Comparison of ENCODE assay signal across 8 mouse cellular contexts in genomic region chr9:65523611-65524364, GRCm38 (mm10). TPM values are rescaled to one million over a fixed set of nuclear protein-coding genes. Genes with fewer than 3 reads are reported as not detected.
A peak's percentile ranks its signal among the peaks of the same experiment; 100 is the strongest.
DNase-seq lines count a peak whose midpoint lies in the region; ATAC-seq and TF ChIP-seq lines count a peak whose summit lies in the region.

No protein-coding gene starts in this region.

- CTCF ChIA-PET in Patski (lab: Charles Lee), result interaction anchor here (0.6 to 3.0 kb wide), 12 partner anchors 13 to 134 kb away, joined by 3 to 18 read pairs (median 3); no protein-coding TSS in a partner anchor

- 24% methylated on average over 14 of the region's 14 CpGs for WGBS in hindbrain, embryonic 13.5 days

- POLR2A ChIA-PET in Patski (lab: Charles Lee), result interaction anchor here (0.9 kb wide), 1 partner anchor 57 kb away, joined by 3 read pairs; no protein-coding TSS in a partner anchor

- TF ChIP-seq CTCF in Patski (IDR thresholded peaks at IDR 0.05), result peak; percentile 98

- no peak overlapping the region for H3K27ac ChIP-seq in hindbrain, embryonic 13.5 days

- ATAC-seq in Patski, result no peak
- peak; percentile 59; the same call in 1 of the 2 replicates for ATAC-seq in hindbrain, embryonic 13.5 days (ENCODE audit: low FRiP score)

- in situ Hi-C loops in Patski (cut with MboI; ENCODE audit: low pct_unique_long_range_greater_than_20kb), result loop anchor here (5.0 kb wide), 1 partner anchor 59 kb away; the partner anchor contains the start of gene Plekho2

- H3K4me1 ChIP-seq in hindbrain, embryonic 13.5 days (replicated peaks), result peaks cover 24% of the 10 kb centered on the region

- H3K9ac ChIP-seq in hindbrain, embryonic 13.5 days, result no peak overlapping the region

- no peaks in the 10 kb centered on the region for H3K9me3 ChIP-seq in hindbrain, embryonic 13.5 days

- no peaks in the 10 kb centered on the region for H3K27me3 ChIP-seq in Patski
- no peaks in the 10 kb centered on the region for H3K27me3 ChIP-seq in hindbrain, embryonic 13.5 days

- no peaks in the 10 kb centered on the region for H3K36me3 ChIP-seq in hindbrain, embryonic 13.5 days

- H3K4me2 ChIP-seq in hindbrain, embryonic 13.5 days, result peak overlapping the region; percentile 29; the same call in 1 of the 2 replicates

- peak; percentile 31 for DNase-seq in Patski (ENCODE audit: low read depth, low spot score)
- DNase-seq in cerebellum, postnatal 10 days, result peak; percentile 89 to 90
- peak; percentile 64 to 73 for DNase-seq in frontal cortex, postnatal 14 days (ENCODE audit: low spot score in 2 of 2)
- peak; percentile 83 to 88 for DNase-seq in layer of hippocampus, postnatal 14 days (ENCODE audit: low spot score in 2 of 2)
- DNase-seq in lung, postnatal 14 days, result peak; percentile 79
- peak; percentile 51 for DNase-seq in retina, adult 2 months (ENCODE audit: low read depth, low spot score)
- peak; percentile 83 for DNase-seq in thymus, postnatal 25 days

- H3K4me3 ChIP-seq in hindbrain, embryonic 13.5 days, result no peak overlapping the region

RNA-seq across cellular contexts. Expression of gene Ankdd1a, which starts 3.8 kb away (rescaled TPM):
- polyA plus RNA-seq in Patski (2021), result not detected
- 0.51 and 0.75 TPM in 2 replicates for polyA plus RNA-seq in hindbrain, embryonic 13.5 days (2015; fragmentation: Nextera tagmentation; extraction: Ambion mirVana)
- total RNA-seq in layer of hippocampus, postnatal 14 days (2021), result 1 to 10 TPM; 1.7 to 1.9 TPM

RNA-seq across cellular contexts. Expression of gene Plekho2, which starts 56.1 kb away (rescaled TPM):
- polyA plus RNA-seq in Patski (2021), result 11.9 TPM
- polyA plus RNA-seq in hindbrain, embryonic 13.5 days (2015; fragmentation: Nextera tagmentation; extraction: Ambion mirVana), result 5.8 and 7.6 TPM in 2 replicates
- total RNA-seq in layer of hippocampus, postnatal 14 days (2021), result 1 to 10 TPM; 7.5 to 9.4 TPM

Comparison
In these comparisons a context has a peak if more than half of its experiments do, and no peak if none do; other contexts are left out.
1. DNase-seq: peak in every context shown above with its lines; median percentile 90 in cerebellum, postnatal 10 days; 86 in layer of hippocampus, postnatal 14 days; 83 in thymus, postnatal 25 days; 79 in lung, postnatal 14 days; 68 in frontal cortex, postnatal 14 days; 51 in retina, adult 2 months; 31 in Patski.